Mouse (Mus musculus): ENCODE results near the gene Nme8. TPM values are rescaled to one million over a fixed set of nuclear protein-coding genes. Genes with fewer than 3 reads are reported as not detected.

The Nme8 gene
- polyA plus RNA-seq (2017; shearing (Covaris generic)) = not detected

GRCm38 (mm10) chr13:19697790-19698189 lies at the start of gene Nme8:
Nme8 (minus strand) TSS chr13:19697794.

GRCm38 (mm10) chr13:19622573-19623227 lies 74.9 kb downstream of the Nme8 start, which contains the start of gene Sfrp4:
Sfrp4 (plus strand) TSS chr13:19623104.

DNA sequence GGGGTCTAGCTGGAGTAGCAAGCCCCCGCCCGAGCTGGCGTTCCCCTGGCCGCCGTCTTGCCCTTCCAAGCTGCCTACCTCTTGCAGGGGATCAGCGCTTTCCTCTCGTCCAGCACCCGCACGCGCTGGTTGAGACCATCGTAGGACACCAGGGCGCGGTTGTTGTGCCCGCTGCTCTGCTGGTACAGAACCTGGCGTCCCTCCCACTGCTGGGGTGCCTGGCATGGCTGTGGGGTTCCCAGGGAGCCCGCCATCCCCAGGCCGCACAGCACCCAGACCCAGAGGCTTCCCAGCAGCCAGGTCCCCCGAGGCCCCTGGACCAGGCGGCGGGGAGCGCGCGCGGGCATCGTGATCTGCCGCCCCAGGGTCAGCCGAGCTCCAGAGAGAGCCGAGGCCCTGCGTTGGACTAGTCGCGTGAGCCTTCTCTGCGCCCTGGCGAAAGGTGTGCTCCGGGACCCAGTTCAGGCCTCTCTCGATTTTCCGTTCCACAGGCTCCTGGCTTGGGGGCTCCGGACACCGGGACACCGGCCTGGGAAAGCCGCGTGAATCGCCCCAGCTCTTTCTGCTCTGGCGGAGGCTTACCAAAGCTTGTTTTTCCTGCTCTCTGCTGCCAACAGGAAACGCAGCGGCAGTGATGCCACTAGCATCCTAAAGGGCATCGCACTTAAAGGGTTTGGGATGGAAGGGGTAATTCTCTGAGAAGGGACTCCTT lies 78.2 kb downstream of the Nme8 start, which contains the start of gene Epdr1:
Gene Epdr1 (minus strand): TSS at position 712 of the 712 bp plus-strand sequence.

Other genes with a start within 250 kb of the Nme8 start
- gene Epdr1, start 77.9 kb downstream of the Nme8 start, polyA plus RNA-seq (2017; shearing (Covaris generic)) = not detected
- not detected for gene Sfrp4, start 74.7 kb downstream of the Nme8 start, polyA plus RNA-seq (2017; shearing (Covaris generic))
- not detected for gene Gpr141, start 126.5 kb upstream of the Nme8 start, polyA plus RNA-seq (2017; shearing (Covaris generic))

Measured in effector memory CD4-positive, alpha-beta T cell, adult 7 months (primary cell).